Mouse (Mus musculus) ES-Bruce4 (cell line): ENCODE measurements around the gene Hcrt. TPM values are rescaled to one million over a fixed set of nuclear protein-coding genes. Genes with fewer than 3 reads are reported as not detected.
A peak's percentile ranks its signal among the peaks of the same experiment; 100 is the strongest.

ENCODE experiments used
- H3K27ac ChIP-seq: 2 replicates; pipeline ENCODE4 v1.5.1; 2012; ENCODE audit warnings: low read length, inconsistent platforms; ENCODE audit not compliant: insufficient read depth
- H3K27me3 ChIP-seq: 2 replicates; pipeline ENCODE4 v1.6.1; 2012; ENCODE audit warnings: mild to moderate bottlenecking, low read length, inconsistent platforms; ENCODE audit not compliant: control insufficient read depth, poor library complexity, insufficient read depth, severe bottlenecking
- H3K36me3 ChIP-seq: 2 replicates; pipeline ENCODE4 v1.6.1; 2012; ENCODE audit warnings: inconsistent platforms, mild to moderate bottlenecking, low read length, moderate library complexity; ENCODE audit not compliant: control insufficient read depth, poor library complexity, insufficient read depth, severe bottlenecking
- H3K4me1 ChIP-seq: one replicate; pipeline ENCODE4 v1.8.1; 2011; ENCODE audit warnings: low read length; ENCODE audit not compliant: control insufficient read depth, insufficient read depth
- H3K4me3 ChIP-seq: 2 replicates; pipeline ENCODE4 v1.5.1; 2011; ENCODE audit warnings: low read depth, mild to moderate bottlenecking, low read length
- H3K9ac ChIP-seq: 2 replicates; pipeline ENCODE4 v1.6.1; 2012; ENCODE audit warnings: low read depth, mild to moderate bottlenecking, inconsistent platforms; ENCODE audit not compliant: poor library complexity, severe bottlenecking
- H3K9me3 ChIP-seq: replicated peaks from 2 replicates; pipeline ENCODE4 v1.6.1; 2012; ENCODE audit warnings: mild to moderate bottlenecking, low read length, inconsistent platforms; ENCODE audit not compliant: control insufficient read depth, poor library complexity, insufficient read depth, severe bottlenecking
- CTCF ChIP-seq: IDR thresholded peaks from one replicate; pipeline ENCODE4 v1.8.1; 2011; ENCODE audit warnings: low read depth, low read length
- EP300 ChIP-seq: IDR thresholded peaks from 2 replicates; pipeline ENCODE4 v1.6.1; 2011; ENCODE audit warnings: low read depth, low read length; ENCODE audit not compliant: insufficient read depth
- POLR2A ChIP-seq: IDR thresholded peaks from one replicate; pipeline ENCODE4 v1.8.1; 2011; ENCODE audit warnings: low read length; ENCODE audit not compliant: insufficient read depth
- polyA plus RNA-seq: library from polyadenylated mRNA; stranded (reverse); fragments of >200 nt; gene quantifications from 2 replicates; pipeline ENCODE4 v1.2.4, GENCODE M21; 2011; ENCODE audit warnings: low read depth; ENCODE audit not compliant: missing spikeins, insufficient read depth, insufficient read length

Hcrt gene
- polyA plus RNA-seq, 1 experiment, result not detected

- no peaks in the 10 kb centered on the region for H3K9me3 ChIP-seq
- no peak overlapping the region for H3K9ac ChIP-seq
- no peaks in the 10 kb centered on the region for H3K27me3 ChIP-seq
- H3K27ac ChIP-seq, result no peak overlapping the region
- TF ChIP-seq CTCF, result no peak
- TF ChIP-seq EP300, result no peak
- TF ChIP-seq POLR2A, result no peak
- peaks cover 11% of the 10 kb centered on the region for H3K36me3 ChIP-seq
- no peak overlapping the region for H3K4me3 ChIP-seq
- peaks cover 7% of the 10 kb centered on the region for H3K4me1 ChIP-seq
These were observed 42.4 kb downstream of the Hcrt start for GRCm38 (mm10) chr11:100720345-100720744.

DNA sequence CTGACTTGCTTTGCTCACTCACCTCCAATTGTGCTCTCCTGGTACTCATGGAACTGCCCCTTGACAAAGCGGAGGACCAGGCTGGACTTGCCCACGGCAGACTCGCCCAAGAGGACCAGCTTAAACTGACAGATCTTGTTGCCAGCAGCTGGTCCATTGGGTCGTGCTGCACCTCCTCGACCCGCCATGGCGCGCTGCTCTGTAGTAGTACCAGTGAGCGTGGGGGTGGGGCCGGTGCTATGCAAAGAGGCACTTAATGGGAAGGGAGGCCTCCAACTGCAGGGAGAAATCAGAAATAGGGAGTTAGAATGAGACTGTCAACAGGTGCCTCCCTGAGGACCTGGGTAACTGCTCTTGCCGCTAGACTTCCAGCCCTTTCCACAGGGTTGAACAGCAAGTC, 42.8 kb downstream of the Hcrt start:
- Histone ChIP-seq H3K36me3 (peaks cover 11% of the 10 kb centered on the region), H3K27me3 (no peaks in the 10 kb centered on the region), H3K4me1 (peaks cover 5% of the 10 kb centered on the region), H3K9ac (no peak overlapping the region), H3K9me3 (no peaks in the 10 kb centered on the region), H3K4me3 (peak overlapping the region; percentile 30; the same call in 1 of the 2 replicates), H3K27ac (0 out of 2 replicates have a peak overlapping the region, but pooled peaks have one; percentile 25)
- TF ChIP-seq CTCF, result no peak
- TF ChIP-seq EP300, result no peak
- TF ChIP-seq POLR2A, result no peak

- no peak for TF ChIP-seq CTCF
- TF ChIP-seq POLR2A, result no peak
- no peak for TF ChIP-seq EP300
- Histone ChIP-seq H3K9me3 (no peaks in the 10 kb centered on the region), H3K36me3 (peaks cover 11% of the 10 kb centered on the region), H3K4me1 (peaks cover 5% of the 10 kb centered on the region), H3K27ac (0 out of 2 replicates have a peak overlapping the region, but pooled peaks have one; percentile 25), H3K9ac (no peak overlapping the region), H3K27me3 (no peaks in the 10 kb centered on the region), H3K4me3 (no peak overlapping the region)
These were observed 43.4 kb downstream of the Hcrt start for GRCm38 (mm10) chr11:100719312-100719711.

DNA sequence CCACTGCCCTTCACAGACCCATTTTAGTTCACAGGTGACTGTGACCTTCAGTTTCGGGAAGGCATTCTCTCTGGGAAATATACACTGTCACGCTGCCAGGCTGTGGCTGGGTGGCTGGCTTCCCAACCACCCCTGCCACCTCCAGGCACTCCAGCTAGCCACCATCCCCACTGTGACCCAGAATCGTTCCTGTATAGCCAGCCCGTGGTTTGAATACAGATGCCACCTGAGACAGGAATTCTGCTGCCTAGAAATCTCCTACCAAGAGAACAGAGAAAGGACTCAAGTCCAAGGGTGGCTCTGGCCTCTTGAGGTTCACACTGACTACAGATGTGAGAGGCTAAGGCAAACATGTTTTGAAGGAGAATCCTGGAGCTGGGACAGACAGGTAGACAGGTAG, 43.9 kb downstream of the Hcrt start:
- TF ChIP-seq CTCF, result no peak
- TF ChIP-seq EP300, result no peak
- no peak for TF ChIP-seq POLR2A
- H3K9me3 ChIP-seq, result no peaks in the 10 kb centered on the region
- no peaks in the 10 kb centered on the region for H3K27me3 ChIP-seq
- no peak overlapping the region for H3K9ac ChIP-seq
- no peak overlapping the region for H3K4me3 ChIP-seq
- H3K36me3 ChIP-seq, result peaks cover 11% of the 10 kb centered on the region
- H3K27ac ChIP-seq, result no peak overlapping the region
- peaks cover 5% of the 10 kb centered on the region for H3K4me1 ChIP-seq

DNA sequence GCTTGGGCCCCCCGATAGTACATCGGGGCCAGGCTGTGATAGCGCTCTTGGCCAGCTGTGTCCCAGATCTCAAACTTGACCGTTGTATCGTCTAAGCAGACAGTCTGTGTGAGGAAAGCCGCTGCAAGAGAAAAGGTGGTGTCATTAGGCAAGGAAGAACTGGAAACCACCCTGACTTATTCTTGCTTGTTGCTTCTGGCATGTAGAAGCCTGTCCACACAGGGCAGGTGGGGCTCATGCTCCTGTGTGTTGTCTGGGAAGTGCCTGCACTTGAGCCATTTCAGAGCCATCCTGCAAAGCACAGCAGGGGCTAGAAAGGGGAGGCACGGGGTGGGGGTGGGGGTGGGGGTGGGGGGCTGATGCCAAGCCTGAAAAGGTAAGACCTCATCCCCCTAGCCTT, 44.3 kb downstream of the Hcrt start:
- H3K36me3 ChIP-seq, result peaks cover 11% of the 10 kb centered on the region
- H3K4me1 ChIP-seq, result peaks cover 5% of the 10 kb centered on the region
- no peak for TF ChIP-seq POLR2A

DNA sequence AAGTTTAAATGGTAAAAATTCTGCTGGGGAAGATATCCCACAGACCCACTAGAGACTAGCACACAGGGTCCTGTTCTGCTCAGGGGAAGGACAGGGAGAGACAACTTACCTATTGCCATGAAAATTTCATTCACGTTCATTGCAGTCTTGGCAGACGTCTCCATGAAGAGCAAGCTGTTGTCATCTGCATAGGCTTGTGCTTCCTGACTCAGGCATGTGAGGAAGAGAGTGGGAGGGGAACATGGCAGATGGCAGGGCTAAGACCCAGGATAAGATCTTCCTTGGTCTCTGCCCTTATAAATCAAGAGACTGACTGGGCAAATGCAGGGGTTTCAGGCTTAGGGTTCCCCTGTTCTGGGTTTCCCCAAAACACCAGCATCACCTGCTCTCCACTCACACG, 46.1 kb downstream of the Hcrt start:
- Histone ChIP-seq H3K27me3 (no peaks in the 10 kb centered on the region), H3K9ac (no peak overlapping the region), H3K36me3 (peaks cover 11% of the 10 kb centered on the region), H3K4me1 (peaks cover 5% of the 10 kb centered on the region), H3K9me3 (no peaks in the 10 kb centered on the region), H3K27ac (no peak overlapping the region), H3K4me3 (no peak overlapping the region)
- no peak for TF ChIP-seq EP300
- TF ChIP-seq CTCF, result no peak
- no peak for TF ChIP-seq POLR2A

More for the DNA sequence above, 44.3 kb downstream of the Hcrt start:
- H3K27me3 ChIP-seq, result no peaks in the 10 kb centered on the region
- H3K4me3 ChIP-seq, result no peak overlapping the region
- no peak overlapping the region for H3K9ac ChIP-seq
- no peak overlapping the region for H3K27ac ChIP-seq
- H3K9me3 ChIP-seq, result no peaks in the 10 kb centered on the region
